Mouse (Mus musculus) neural tube, embryonic 13.5 days (tissue): ENCODE results near the gene Sstr5. TPM values are rescaled to one million over a fixed set of nuclear protein-coding genes. Genes with fewer than 3 reads are reported as not detected.

Experiments used
- ATAC-seq: fragments of 200-750 bp; cut with Nextera tagmentation; 2 replicates; pipeline ENCODE4 v1.8.0; 2017; ENCODE audit warnings: low read depth, mild to moderate bottlenecking, moderate TSS enrichment, moderate library complexity
- H3K27ac ChIP-seq: fragments of 300-500 bp; sonication (generic); replicated peaks from 2 replicates; pipeline ENCODE4 v1.5.1; 2015; ENCODE audit warnings: moderate library complexity, mild to moderate bottlenecking, inconsistent platforms
- H3K27me3 ChIP-seq: fragments of 300-500 bp; sonication (generic); 2 replicates; pipeline ENCODE4 v1.6.1; 2015; ENCODE audit warnings: mild to moderate bottlenecking, inconsistent platforms
- H3K36me3 ChIP-seq: fragments of 300-500 bp; sonication (generic); 2 replicates; pipeline ENCODE4 v1.6.1; 2015; ENCODE audit warnings: mild to moderate bottlenecking, inconsistent platforms
- H3K4me1 ChIP-seq: fragments of 300-500 bp; sonication (generic); replicated peaks from 2 replicates; pipeline ENCODE4 v1.6.1; 2015; ENCODE audit warnings: inconsistent platforms
- H3K4me2 ChIP-seq: fragments of 300-500 bp; sonication (generic); 2 replicates; pipeline ENCODE4 v1.6.1; 2015; ENCODE audit warnings: inconsistent platforms, mild to moderate bottlenecking, moderate library complexity
- H3K4me3 ChIP-seq: fragments of 300-500 bp; sonication (generic); 2 replicates; pipeline ENCODE4 v1.5.1; 2015; ENCODE audit warnings: mild to moderate bottlenecking, inconsistent platforms
- H3K9ac ChIP-seq: fragments of 300-500 bp; sonication (generic); 2 replicates; pipeline ENCODE4 v1.6.1; 2015; ENCODE audit warnings: moderate library complexity, mild to moderate bottlenecking, inconsistent platforms
- H3K9me3 ChIP-seq: fragments of 300-500 bp; sonication (generic); 2 replicates; pipeline ENCODE4 v1.6.1; 2016; ENCODE audit warnings: inconsistent platforms
- WGBS: fragments of 180-500 bp; shearing (Covaris S2); methylation state at CpG from one replicate; pipeline ENCODE4 v1.1.7; 2015; 5-methylcytosine and 5-hydroxymethylcytosine counted together
- polyA plus RNA-seq: library from polyadenylated mRNA; unstranded; fragments of >200 nt; fragmentation: Nextera tagmentation; extraction: Ambion mirVana; gene quantifications from 2 replicates; pipeline ENCODE4 v1.2.1, GENCODE M21; 2015

The Sstr5 gene
- polyA plus RNA-seq, 1 experiment from 2014 or later, result 0.42 TPM

DNA sequence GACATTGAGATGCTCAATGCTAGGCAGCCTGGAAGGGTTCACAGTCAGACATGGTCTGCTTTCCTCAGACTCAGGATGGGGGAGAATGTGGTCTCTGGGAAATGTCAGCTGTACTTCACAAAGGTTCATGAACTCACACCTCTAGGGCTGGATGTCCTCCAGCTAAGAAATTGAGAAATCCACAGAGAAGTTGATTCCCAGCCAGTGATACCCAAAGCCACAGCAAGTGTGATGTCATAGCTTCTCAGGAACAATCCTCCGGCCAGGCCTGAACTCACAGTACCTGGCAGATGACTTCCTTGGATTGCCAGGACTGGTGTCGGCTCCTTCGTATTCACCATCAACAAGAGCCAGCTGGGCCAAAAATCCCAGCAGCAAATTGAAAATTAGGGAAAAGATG lies 51.2 kb downstream of the Sstr5 start:
- no peak overlapping the region for H3K9ac ChIP-seq
- 0 out of 2 replicates have a peak, but pooled peaks cover 4% of the 10 kb centered on the region for H3K9me3 ChIP-seq
- H3K4me3 ChIP-seq, result no peak overlapping the region
- no peak for ATAC-seq
- WGBS, result 85% methylated on average over 3 of the region's 3 CpGs
- no peaks in the 10 kb centered on the region for H3K27me3 ChIP-seq
- H3K4me1 ChIP-seq, result peaks cover 9% of the 10 kb centered on the region; the same call in 1 of the 2 replicates
- H3K27ac ChIP-seq, result no peak overlapping the region
- no peak overlapping the region for H3K4me2 ChIP-seq
- no peaks in the 10 kb centered on the region for H3K36me3 ChIP-seq

DNA sequence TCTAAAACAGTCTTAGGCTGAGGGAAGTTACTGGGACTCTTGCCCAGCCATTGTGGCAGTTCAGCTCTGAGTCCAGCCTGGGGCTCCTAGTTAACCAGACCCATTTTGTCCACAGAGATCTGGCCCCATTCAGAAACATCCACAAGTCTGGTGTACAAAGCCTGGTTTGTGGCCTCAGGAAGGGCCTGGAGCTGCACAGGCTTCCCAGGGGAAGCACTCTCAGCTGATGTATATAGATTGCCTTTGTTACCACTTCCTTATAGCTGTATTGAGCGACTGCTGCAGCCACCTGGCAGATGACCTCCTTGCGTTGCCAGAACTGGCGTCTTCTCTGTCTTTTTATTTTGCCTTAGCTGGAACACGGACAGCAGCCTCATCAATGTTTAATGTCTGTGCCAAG lies 52.0 kb downstream of the Sstr5 start:
- no peak overlapping the region for H3K27ac ChIP-seq
- H3K9ac ChIP-seq, result 0 out of 2 replicates have a peak overlapping the region, but pooled peaks have one; percentile 2
- ATAC-seq, result no peak
- H3K9me3 ChIP-seq, result 0 out of 2 replicates have a peak, but pooled peaks cover 4% of the 10 kb centered on the region
- no peaks in the 10 kb centered on the region for H3K27me3 ChIP-seq
- 42% methylated on average over 4 of the region's 4 CpGs for WGBS
- no peaks in the 10 kb centered on the region for H3K36me3 ChIP-seq
- H3K4me3 ChIP-seq, result no peak overlapping the region
- no peak overlapping the region for H3K4me2 ChIP-seq
- H3K4me1 ChIP-seq, result peaks cover 9% of the 10 kb centered on the region; the same call in 1 of the 2 replicates

DNA sequence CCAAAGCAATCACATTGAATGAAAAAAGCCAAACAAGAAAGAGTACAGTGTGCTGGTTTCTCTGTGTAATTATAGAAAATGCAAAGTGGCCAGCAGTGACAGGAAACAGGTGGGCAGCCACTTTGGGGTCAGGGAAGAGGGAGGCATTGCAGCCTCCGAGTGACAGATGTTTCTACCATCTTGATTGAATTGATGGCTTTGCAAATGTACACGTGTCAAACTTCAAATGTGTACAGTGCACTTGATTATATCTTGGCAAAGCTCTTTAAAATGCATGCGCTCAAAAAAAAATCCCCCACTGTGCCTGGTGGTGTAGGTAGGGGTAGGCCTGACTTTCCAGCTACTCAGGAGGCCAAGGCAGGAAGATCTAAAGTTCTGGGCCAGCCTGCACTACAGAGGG lies 54.2 kb downstream of the Sstr5 start:
- no peak overlapping the region for H3K4me2 ChIP-seq
- H3K36me3 ChIP-seq, result no peaks in the 10 kb centered on the region
- H3K9ac ChIP-seq, result no peak overlapping the region
- 71% methylated on average over 3 of the region's 3 CpGs for WGBS
- no peaks in the 10 kb centered on the region for H3K27me3 ChIP-seq
- H3K27ac ChIP-seq, result no peak overlapping the region
- H3K4me3 ChIP-seq, result no peak overlapping the region
- no peak for ATAC-seq
- peaks cover 9% of the 10 kb centered on the region; the same call in 1 of the 2 replicates for H3K4me1 ChIP-seq
- H3K9me3 ChIP-seq, result 0 out of 2 replicates have a peak, but pooled peaks cover 4% of the 10 kb centered on the region

DNA sequence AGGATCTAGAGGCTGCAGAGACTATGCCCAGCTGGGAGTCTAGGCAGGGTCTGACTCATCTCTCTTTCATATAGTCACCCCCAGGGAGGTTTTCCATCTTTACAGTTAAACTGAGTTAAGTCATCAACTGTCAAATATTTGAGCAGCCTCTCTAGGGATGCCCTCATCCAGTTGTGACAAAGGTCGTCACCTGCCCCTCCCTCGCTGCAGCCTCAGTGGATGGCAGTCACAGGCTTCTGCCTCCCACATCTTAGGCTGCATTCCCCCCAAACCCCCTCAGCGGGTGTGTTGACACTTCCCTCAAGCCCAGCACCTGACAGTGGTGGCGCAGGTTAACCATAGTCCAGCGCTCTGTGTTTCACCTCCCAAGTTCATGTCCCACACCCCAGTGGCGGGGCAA lies 55.7 kb downstream of the Sstr5 start:
- no peak overlapping the region for H3K4me3 ChIP-seq
- H3K4me2 ChIP-seq, result no peak overlapping the region
- peaks cover 9% of the 10 kb centered on the region; the same call in 1 of the 2 replicates for H3K4me1 ChIP-seq
- no peak for ATAC-seq
- 79% methylated on average over 6 of the region's 6 CpGs for WGBS
- H3K36me3 ChIP-seq, result no peaks in the 10 kb centered on the region
- H3K27ac ChIP-seq, result no peak overlapping the region
- no peak overlapping the region for H3K9ac ChIP-seq
- peaks cover 3% of the 10 kb centered on the region; the same call in 1 of the 2 replicates for H3K27me3 ChIP-seq
- H3K9me3 ChIP-seq, result 0 out of 2 replicates have a peak, but pooled peaks cover 4% of the 10 kb centered on the region

Other genes with a start within 250 kb of the Sstr5 start
- gene Baiap3, start 240.9 kb downstream of the Sstr5 start, polyA plus RNA-seq, result 3.7 and 3.8 TPM in 2 replicates
- gene Ube2i, start 222.7 kb downstream of the Sstr5 start, polyA plus RNA-seq, result 503 and 513 TPM in 2 replicates
- gene Prss34, start 198.9 kb downstream of the Sstr5 start, polyA plus RNA-seq, result not detected in 2 replicates
- gene Prss28, start 188.6 kb downstream of the Sstr5 start, polyA plus RNA-seq, result not detected in 2 replicates
- not detected in 2 replicates for gene Prss29, start 178.6 kb downstream of the Sstr5 start, polyA plus RNA-seq
- gene Tpsab1, start 151.7 kb downstream of the Sstr5 start, polyA plus RNA-seq, result not detected in 2 replicates
- 0.45 TPM in 1 of 2 replicates, not detected in the other for gene Tpsb2, start 131.0 kb downstream of the Sstr5 start, polyA plus RNA-seq
- gene Tpsg1, start 128.0 kb downstream of the Sstr5 start, polyA plus RNA-seq, result 0.68 TPM in 1 of 2 replicates, not detected in the other
- 12.0 and 12.6 TPM in 2 replicates for gene Cacna1h, start 63.5 kb downstream of the Sstr5 start, polyA plus RNA-seq
- gene Tekt4, start 42.7 kb downstream of the Sstr5 start, polyA plus RNA-seq, result 0.57 and 0.87 TPM in 2 replicates
- gene Sox8, start 73.4 kb upstream of the Sstr5 start, polyA plus RNA-seq, result 10.8 and 11.6 TPM in 2 replicates
- gene Lmf1, start 81.8 kb upstream of the Sstr5 start, polyA plus RNA-seq, result 24.9 and 26.2 TPM in 2 replicates
- 2.1 and 2.8 TPM in 2 replicates for gene Gng13, start 219.9 kb upstream of the Sstr5 start, polyA plus RNA-seq
- gene Chtf18, start 230.1 kb upstream of the Sstr5 start, polyA plus RNA-seq, result 7.3 and 9.1 TPM in 2 replicates
- 20.4 and 24.4 TPM in 2 replicates for gene Rpusd1, start 230.4 kb upstream of the Sstr5 start, polyA plus RNA-seq
- not detected in 2 replicates for gene Mslnl, start 238.8 kb upstream of the Sstr5 start, polyA plus RNA-seq